Mouse (Mus musculus): ENCODE data around the gene Sgcd.

- TF ChIP-seq CTCF (IDR thresholded peaks at IDR 0.05; ENCODE audit: extremely low read depth, insufficient read length, insufficient replicate concordance, low read depth, low read length), result no peak
- no peak for TF ChIP-seq POLR2A (IDR thresholded peaks at IDR 0.05; ENCODE audit: low read depth, low read length)
These were observed 813.8 kb downstream of the Sgcd start for GRCm38 (mm10) chr11:47174977-47175376.

Data from small intestine, adult 2 months (tissue).